Mouse (Mus musculus) kidney, postnatal 0 days (tissue): ENCODE data around the gene Anxa4. TPM values are rescaled to one million over a fixed set of nuclear protein-coding genes. Genes with fewer than 3 reads are reported as not detected.

Source experiments
- ATAC-seq: fragments of 200-750 bp; cut with Nextera tagmentation; replicated peaks from 2 replicates; pipeline ENCODE4 v1.8.0; 2017; ENCODE audit warnings: low read depth, moderate number of reproducible peaks, moderate TSS enrichment, moderate library complexity; ENCODE audit not compliant: low FRiP score
- DNase-seq: peaks from one replicate; pipeline ENCODE4 v3.0.0-alpha.2; 2016; ENCODE audit warnings: low spot score
- H3K27ac ChIP-seq: fragments of 300-500 bp; sonication (generic); 2 replicates; pipeline ENCODE4 v1.5.1; 2014; ENCODE audit warnings: mild to moderate bottlenecking
- H3K27me3 ChIP-seq: fragments of 300-500 bp; sonication (generic); 2 replicates; pipeline ENCODE4 v1.6.1; 2014; ENCODE audit warnings: low read length, mixed read lengths; ENCODE audit not compliant: insufficient read depth
- H3K36me3 ChIP-seq: fragments of 300-500 bp; sonication (generic); 2 replicates; pipeline ENCODE4 v1.6.1; 2014; ENCODE audit warnings: low read length, mixed read lengths; ENCODE audit not compliant: insufficient read depth
- H3K4me1 ChIP-seq: fragments of 300-500 bp; sonication (generic); replicated peaks from 2 replicates; pipeline ENCODE4 v1.6.1; 2014; ENCODE audit warnings: antibody characterized with exemption, low read length, mixed read lengths; ENCODE audit not compliant: insufficient read depth
- H3K4me2 ChIP-seq: fragments of 300-500 bp; sonication (generic); 2 replicates; pipeline ENCODE4 v1.6.1; 2014; ENCODE audit warnings: mild to moderate bottlenecking, low read length, moderate library complexity, mixed read lengths
- H3K4me3 ChIP-seq: fragments of 300-500 bp; sonication (generic); replicated peaks from 2 replicates; pipeline ENCODE4 v1.5.1; 2014; ENCODE audit warnings: low read depth, low read length
- H3K9ac ChIP-seq: fragments of 300-500 bp; sonication (generic); 2 replicates; pipeline ENCODE4 v1.6.1; 2014; ENCODE audit warnings: low read depth, low read length
- H3K9me3 ChIP-seq: fragments of 300-500 bp; sonication (generic); replicated peaks from 2 replicates; pipeline ENCODE4 v1.6.1; 2016; ENCODE audit warnings: low read length, inconsistent platforms, mixed read lengths
- CTCF ChIP-seq: IDR thresholded peaks from 2 replicates; pipeline ENCODE4 v1.5.1; 2016; ENCODE audit warnings: antibody characterized with exemption, low read depth, mild to moderate bottlenecking, moderate library complexity
- WGBS: fragments of 180-500 bp; shearing (Covaris S2); extraction: QIAGEN DNeasy Blood & Tissue Kit; methylation state at CpG from one replicate; pipeline ENCODE4 v1.1.7; 2014; 5-methylcytosine and 5-hydroxymethylcytosine counted together
- polyA plus RNA-seq: library from polyadenylated mRNA; unstranded; fragments of >200 nt; fragmentation: Nextera tagmentation; extraction: Ambion mirVana; gene quantifications from 2 replicates; pipeline ENCODE4 v1.2.1, GENCODE M21; 2015

Anxa4 gene
- polyA plus RNA-seq, 1 experiment from 2014 or later: 76.3 TPM

DNA sequence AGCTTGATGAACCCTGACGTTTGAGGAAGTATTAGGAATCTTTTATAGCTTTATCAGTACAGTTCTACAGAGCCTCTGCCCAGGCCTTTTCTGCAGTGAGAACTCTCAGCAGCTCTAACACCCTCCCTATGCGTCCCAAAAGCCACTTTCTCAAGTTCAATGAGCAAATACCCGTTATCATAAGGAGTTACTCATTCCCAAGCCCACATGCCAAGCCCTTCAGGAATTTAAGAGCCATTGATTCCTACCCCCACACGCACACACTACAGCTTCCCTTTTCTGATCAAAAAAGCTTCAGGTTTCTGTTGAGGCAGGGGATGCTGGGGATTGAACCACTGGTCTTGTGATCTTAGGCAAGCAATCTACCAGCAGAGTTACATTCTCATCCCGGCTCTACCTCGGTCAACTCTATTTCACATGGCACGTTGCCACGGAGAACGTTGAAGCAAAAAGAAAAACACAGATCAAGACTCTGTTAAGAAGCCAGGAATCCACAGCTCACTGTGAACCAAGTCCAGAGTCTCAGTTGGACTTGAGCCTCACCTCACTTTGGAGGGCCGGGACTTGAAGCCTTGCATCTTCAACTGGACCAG lies 2.9 kb downstream of the Anxa4 start:
- Histone ChIP-seq H3K4me2 (no peak overlapping the region), H3K9ac (no peak overlapping the region), H3K9me3 (no peaks in the 10 kb centered on the region), H3K27me3 (no peaks in the 10 kb centered on the region), H3K36me3 (no peaks in the 10 kb centered on the region), H3K4me3 (no peak overlapping the region), H3K4me1 (no peaks in the 10 kb centered on the region; the same call in 1 of the 2 replicates), H3K27ac (no peak overlapping the region)
- TF ChIP-seq CTCF: no peak
- DNase-seq: no peak
- no peak for ATAC-seq
- 69% methylated on average over 10 of the region's 10 CpGs for WGBS

DNA sequence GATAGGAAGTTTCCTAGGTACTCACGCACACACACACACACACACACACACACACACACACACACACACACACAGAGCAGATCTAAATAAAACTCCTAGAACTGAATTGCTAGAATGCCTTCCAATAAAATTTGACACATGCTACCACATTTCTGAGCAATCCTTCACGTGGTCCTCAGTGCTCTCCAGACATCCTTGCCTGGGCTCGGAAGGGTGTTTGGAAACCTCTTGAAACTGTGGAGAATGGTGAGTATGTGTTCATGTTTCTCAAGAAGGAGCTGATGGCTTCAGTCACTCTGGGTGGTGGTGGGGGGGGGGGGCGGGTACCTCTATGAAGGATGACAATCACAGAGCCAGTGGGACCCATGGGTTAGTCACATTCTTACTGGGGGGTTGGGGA lies 5.1 kb downstream of the Anxa4 start:
- H3K4me1 ChIP-seq: no peaks in the 10 kb centered on the region; the same call in 1 of the 2 replicates
- DNase-seq (no peak), ATAC-seq (no peak)
- H3K4me2 ChIP-seq: no peak overlapping the region
- TF ChIP-seq CTCF: no peak
- H3K9ac ChIP-seq: no peak overlapping the region
- no peak overlapping the region for H3K27ac ChIP-seq
- H3K9me3 ChIP-seq: no peaks in the 10 kb centered on the region
- no peak overlapping the region for H3K4me3 ChIP-seq
- H3K36me3 ChIP-seq: no peaks in the 10 kb centered on the region
- whole genome bisulfite sequencing: 86% methylated on average over 4 of the region's 4 CpGs
- H3K27me3 ChIP-seq: no peaks in the 10 kb centered on the region

DNA sequence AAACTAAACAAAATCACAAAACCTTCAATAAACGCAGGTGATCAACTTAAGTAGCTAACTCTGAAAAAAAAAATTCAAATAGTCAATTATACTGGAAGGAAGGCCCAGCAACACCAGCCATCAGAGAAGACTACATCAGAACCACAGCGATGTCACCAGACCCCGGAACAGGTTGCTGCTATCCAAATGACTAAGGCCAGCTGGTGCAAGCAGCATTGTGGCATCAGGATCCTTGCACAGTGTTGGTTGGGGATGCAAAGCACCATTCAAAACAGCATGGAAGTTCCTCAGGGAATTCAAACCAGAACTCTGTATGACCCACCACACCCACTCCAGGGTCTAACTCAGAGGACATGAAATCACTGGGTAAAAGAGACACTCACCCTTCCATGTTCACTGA lies 6.8 kb downstream of the Anxa4 start:
- no peak for TF ChIP-seq CTCF
- WGBS: 89% methylated on average over 3 of the region's 3 CpGs
- ATAC-seq: no peak
- Histone ChIP-seq H3K4me3 (no peak overlapping the region), H3K9ac (no peak overlapping the region), H3K27me3 (no peaks in the 10 kb centered on the region), H3K9me3 (no peaks in the 10 kb centered on the region), H3K36me3 (no peaks in the 10 kb centered on the region), H3K4me1 (no peaks in the 10 kb centered on the region), H3K4me2 (no peak overlapping the region), H3K27ac (no peak overlapping the region)
- DNase-seq: no peak

DNA sequence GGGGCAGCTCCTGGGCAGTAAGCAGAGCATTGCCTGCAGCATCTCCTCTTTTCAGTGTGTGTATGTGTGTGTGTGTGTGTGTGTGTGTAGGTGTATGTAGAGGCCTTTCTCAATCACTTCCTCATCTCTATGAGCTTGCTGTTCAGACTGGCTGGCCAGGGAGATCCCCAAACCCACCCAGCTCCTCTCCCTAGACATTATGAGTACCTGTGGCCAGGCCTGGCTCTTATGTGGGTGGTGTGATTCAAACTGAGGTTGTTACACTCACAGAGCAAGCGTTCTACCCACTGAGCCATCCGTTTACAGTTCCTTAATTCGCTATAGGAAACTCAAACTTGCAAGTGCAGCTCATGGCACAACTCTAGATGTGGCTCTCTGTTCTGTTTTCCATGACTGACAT lies 8.6 kb downstream of the Anxa4 start:
- no peak overlapping the region for H3K4me2 ChIP-seq
- H3K9ac ChIP-seq: no peak overlapping the region
- no peaks in the 10 kb centered on the region for H3K36me3 ChIP-seq
- no peak overlapping the region for H3K4me3 ChIP-seq
- no peak for TF ChIP-seq CTCF
- WGBS: 79% methylated on average over 3 of the region's 3 CpGs
- ATAC-seq (no peak), DNase-seq (no peak)
- no peak overlapping the region for H3K27ac ChIP-seq
- H3K9me3 ChIP-seq: no peaks in the 10 kb centered on the region
- H3K4me1 ChIP-seq: no peaks in the 10 kb centered on the region
- H3K27me3 ChIP-seq: no peaks in the 10 kb centered on the region

DNA sequence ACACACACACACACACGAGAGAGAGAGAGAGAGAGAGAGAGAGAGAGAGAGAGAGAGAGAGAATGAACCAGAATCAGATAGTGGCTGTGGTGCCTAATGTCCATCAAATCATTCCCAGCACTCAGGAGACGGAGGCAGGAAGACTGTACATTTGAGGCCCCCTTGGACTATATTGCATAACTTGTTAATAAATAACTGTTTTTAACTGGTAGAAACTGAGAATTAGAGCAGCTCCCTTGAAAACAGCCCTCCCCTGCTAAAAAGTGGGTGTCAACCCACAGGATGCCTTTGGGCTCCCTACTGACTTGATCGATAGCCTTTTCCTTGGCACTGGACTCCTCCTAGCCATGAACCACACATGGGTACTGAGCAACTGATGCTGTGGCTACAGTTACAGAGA lies 11.0 kb downstream of the Anxa4 start:
- no peak for ATAC-seq
- H3K4me3 ChIP-seq: no peak overlapping the region
- 79% methylated on average over 2 of the region's 3 CpGs for WGBS
- no peaks in the 10 kb centered on the region for H3K27me3 ChIP-seq
- H3K27ac ChIP-seq: no peak overlapping the region
- TF ChIP-seq CTCF: no peak
- no peak overlapping the region for H3K4me2 ChIP-seq
- no peak overlapping the region for H3K9ac ChIP-seq
- H3K4me1 ChIP-seq: no peaks in the 10 kb centered on the region
- no peaks in the 10 kb centered on the region for H3K9me3 ChIP-seq
- no peaks in the 10 kb centered on the region for H3K36me3 ChIP-seq
- DNase-seq: no peak

DNA sequence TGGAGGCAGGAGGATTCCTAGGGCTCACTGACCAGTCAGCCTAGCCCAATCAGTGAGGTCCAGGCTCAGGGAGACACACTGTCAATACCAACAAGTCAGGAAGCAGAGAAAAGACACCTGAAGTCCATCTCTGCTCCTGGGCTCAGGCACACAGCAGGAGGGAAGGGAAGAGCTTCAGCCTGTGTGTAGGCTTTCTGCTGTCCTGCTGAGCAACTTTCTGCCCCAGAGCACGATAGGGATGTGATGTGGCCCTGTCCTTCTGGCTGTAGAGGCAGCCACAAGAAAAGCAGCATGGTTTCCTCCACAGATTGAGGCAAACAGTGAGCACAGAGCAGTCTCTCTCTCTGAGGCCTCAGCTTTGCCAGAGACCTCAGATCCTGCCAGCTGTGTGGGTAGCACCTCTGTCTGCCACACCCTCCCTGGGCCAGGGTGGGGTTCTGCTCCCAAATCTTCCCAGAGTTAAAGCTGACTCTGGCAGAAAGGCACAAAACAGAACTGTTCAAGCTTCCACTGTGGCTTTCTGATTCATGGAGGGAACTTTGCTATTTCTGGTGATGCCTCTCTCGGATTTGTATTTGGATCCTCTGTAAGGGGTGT lies 11.9 kb downstream of the Anxa4 start:
- no peak for TF ChIP-seq CTCF
- Histone ChIP-seq H3K4me1 (no peaks in the 10 kb centered on the region), H3K4me2 (no peak overlapping the region), H3K36me3 (no peaks in the 10 kb centered on the region), H3K27me3 (no peaks in the 10 kb centered on the region), H3K4me3 (no peak overlapping the region), H3K27ac (no peak overlapping the region), H3K9ac (no peak overlapping the region), H3K9me3 (no peaks in the 10 kb centered on the region)
- DNase-seq: no peak
- 61% methylated on average over 2 of the region's 2 CpGs for WGBS
- ATAC-seq: no peak
